Mouse (Mus musculus) megakaryocyte, embryonic 14.5 days (primary cell): ENCODE results near the gene Cpt2.

Experiments used
- FLI1 ChIP-seq: IDR thresholded peaks from 2 replicates; pipeline ENCODE4 v1.6.1; 2012; ENCODE audit warnings: low read length, inconsistent platforms, mixed read lengths
- GATA1 ChIP-seq: IDR thresholded peaks from 3 replicates; pipeline ENCODE4 v1.6.1; 2012; ENCODE audit warnings: mixed read lengths, low read length, inconsistent platforms, borderline replicate concordance

DNA sequence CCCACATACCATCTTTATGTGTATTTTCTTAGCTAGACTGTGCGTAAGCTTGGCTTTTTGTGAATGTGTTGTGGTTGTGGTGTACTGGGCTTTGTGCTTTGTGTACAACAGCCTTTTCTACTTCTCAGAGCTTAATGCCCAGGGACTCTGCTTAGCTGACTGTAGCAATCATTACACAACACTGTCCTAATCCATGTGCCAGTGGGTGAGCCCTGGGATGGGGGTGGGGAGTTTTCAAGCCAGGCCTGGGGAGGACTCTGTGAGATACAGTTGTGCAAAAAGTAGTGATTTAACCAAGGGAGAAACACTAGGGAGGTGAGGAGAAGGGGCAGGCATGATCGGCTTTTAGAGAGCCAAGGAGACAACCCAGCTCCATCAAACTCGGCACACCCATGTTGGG is 23.2 kb downstream of the Cpt2 start:
- TF ChIP-seq GATA1 (no peak), FLI1 (no peak)
